Mouse (Mus musculus): Measurements from ENCODE around the gene Anks3. TPM values are rescaled to one million over a fixed set of nuclear protein-coding genes. Genes with fewer than 3 reads are reported as not detected.

Gene Anks3
- polyA plus RNA-seq, 1 experiment from 2014 or later = 18.0 TPM

GRCm38 (mm10) chr16:5008076-5008475 lies 44.1 kb upstream of the Anks3 start:
- WGBS = 45% methylated on average over 12 of the region's 12 CpGs
- H3K27me3 ChIP-seq (replicated peaks; ENCODE audit: control insufficient read depth, insufficient read depth, low read length) = no peaks in the 10 kb centered on the region
- peak overlapping the region; percentile 46 for H3K9ac ChIP-seq (ENCODE audit: low read depth, low read length)
- peak overlapping the region; percentile 83 for H3K27ac ChIP-seq (ENCODE audit: low read depth, low read length)
- no peaks in the 10 kb centered on the region for H3K4me1 ChIP-seq (replicated peaks; ENCODE audit: control insufficient read depth, insufficient read depth, low read length)
- peak overlapping the region; percentile 68 for H3K4me2 ChIP-seq (replicated peaks; ENCODE audit: low read depth)
- no peaks in the 10 kb centered on the region for H3K9me3 ChIP-seq (ENCODE audit: control insufficient read depth)
- peak overlapping the region; percentile 40 for H3K4me3 ChIP-seq (ENCODE audit: low read depth, low read length)
- peaks cover 13% of the 10 kb centered on the region; the same call in 1 of the 2 replicates for H3K36me3 ChIP-seq (ENCODE audit: control insufficient read depth, insufficient read depth)
- TF ChIP-seq CTCF (IDR thresholded peaks at IDR 0.05; ENCODE audit: low read depth) = peak; percentile 34
- no peak for ATAC-seq

DNA sequence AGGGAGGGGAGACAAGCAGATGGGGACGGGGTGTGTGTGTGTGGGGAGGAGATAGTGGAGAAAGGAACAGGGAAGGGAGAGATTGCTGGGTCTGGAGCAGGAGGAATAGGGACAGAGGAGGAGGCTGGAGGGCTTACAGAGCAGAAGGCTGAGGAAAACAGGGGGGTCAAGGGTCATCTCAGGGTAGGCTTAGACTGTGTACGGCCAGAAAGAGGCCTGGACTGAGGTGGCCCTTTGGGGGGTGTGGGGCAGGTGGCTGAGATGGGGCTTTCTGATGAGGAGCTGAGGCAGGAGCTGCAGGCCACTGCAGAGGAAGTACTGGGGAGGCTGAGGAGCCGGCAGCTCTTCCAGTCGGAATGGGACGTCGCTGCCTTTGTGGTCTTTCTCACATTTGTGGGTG lies 43.5 kb upstream of the Anks3 start:
- peak overlapping the region; percentile 46 for H3K9ac ChIP-seq (ENCODE audit: low read depth, low read length)
- H3K36me3 ChIP-seq (ENCODE audit: control insufficient read depth, insufficient read depth) = peaks cover 13% of the 10 kb centered on the region; the same call in 1 of the 2 replicates
- 30% methylated on average over 6 of the region's 6 CpGs for WGBS
- ATAC-seq = peak; percentile 40
- TF ChIP-seq CTCF (IDR thresholded peaks at IDR 0.05; ENCODE audit: low read depth) = no peak
- no peaks in the 10 kb centered on the region for H3K27me3 ChIP-seq (replicated peaks; ENCODE audit: control insufficient read depth, insufficient read depth, low read length)
- H3K9me3 ChIP-seq (ENCODE audit: control insufficient read depth) = no peaks in the 10 kb centered on the region
- peak overlapping the region; percentile 40 for H3K4me3 ChIP-seq (ENCODE audit: low read depth, low read length)
- H3K27ac ChIP-seq (ENCODE audit: low read depth, low read length) = peak overlapping the region; percentile 83
- peak overlapping the region; percentile 68 for H3K4me2 ChIP-seq (replicated peaks; ENCODE audit: low read depth)
- H3K4me1 ChIP-seq (replicated peaks; ENCODE audit: control insufficient read depth, insufficient read depth, low read length) = no peaks in the 10 kb centered on the region

DNA sequence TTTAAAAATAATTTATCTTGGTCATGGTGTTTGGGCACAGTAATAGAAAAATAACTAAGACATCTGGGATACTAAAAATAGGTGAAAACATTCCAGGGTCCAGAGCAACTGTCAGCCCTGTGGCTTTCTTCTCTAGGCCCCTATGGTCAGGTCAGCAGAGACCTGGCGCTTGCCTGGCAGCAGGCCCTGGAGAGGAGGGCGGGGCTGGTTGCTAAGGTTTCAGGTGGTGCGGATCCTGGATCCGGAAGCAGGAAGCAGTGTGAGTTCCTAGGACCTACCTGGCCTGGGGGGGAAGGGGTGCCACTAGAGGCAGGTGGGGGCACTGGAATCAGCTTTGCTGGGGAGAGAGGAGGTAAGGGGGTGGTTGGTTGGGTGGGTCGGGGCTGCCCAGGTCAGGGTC lies 43.1 kb upstream of the Anks3 start, which contains the start of gene Smim22:
Gene Smim22 (plus strand): TSS at position 222 of the 400 bp plus-strand sequence.
- peak within 1 kb of the TSS; percentile 46 for H3K9ac ChIP-seq (ENCODE audit: low read depth, low read length)
- H3K4me1 ChIP-seq (replicated peaks; ENCODE audit: control insufficient read depth, insufficient read depth, low read length) = no peaks in the 10 kb centered on the region
- no peak for TF ChIP-seq CTCF (IDR thresholded peaks at IDR 0.05; ENCODE audit: low read depth)
- no peaks in the 10 kb centered on the region for H3K27me3 ChIP-seq (replicated peaks; ENCODE audit: control insufficient read depth, insufficient read depth, low read length)
- no peaks in the 10 kb centered on the region for H3K9me3 ChIP-seq (ENCODE audit: control insufficient read depth)
- peak within 1 kb of the TSS; percentile 40 for H3K4me3 ChIP-seq (ENCODE audit: low read depth, low read length)
- peak within 1 kb of the TSS; percentile 68 for H3K4me2 ChIP-seq (replicated peaks; ENCODE audit: low read depth)
- H3K36me3 ChIP-seq (ENCODE audit: control insufficient read depth, insufficient read depth) = peaks cover 13% of the 10 kb centered on the region; the same call in 1 of the 2 replicates
- 26% methylated on average over 5 of the region's 5 CpGs for WGBS
- peak within 1 kb of the TSS; percentile 83 for H3K27ac ChIP-seq (ENCODE audit: low read depth, low read length)
- peak; percentile 87 for ATAC-seq

- H3K9me3 ChIP-seq (ENCODE audit: control insufficient read depth) = no peaks in the 10 kb centered on the region
- ATAC-seq = no peak
- no peak overlapping the region for H3K4me3 ChIP-seq (ENCODE audit: low read depth, low read length)
- TF ChIP-seq CTCF (IDR thresholded peaks at IDR 0.05; ENCODE audit: low read depth) = no peak
- H3K27ac ChIP-seq (ENCODE audit: low read depth, low read length) = no peak overlapping the region
- no peaks in the 10 kb centered on the region for H3K36me3 ChIP-seq (ENCODE audit: control insufficient read depth, insufficient read depth)
- H3K9ac ChIP-seq (ENCODE audit: low read depth, low read length) = no peak overlapping the region
- WGBS = 60% methylated on average over 3 of the region's 3 CpGs
- 0 out of 2 replicates have a peak, but pooled peaks cover 6% of the 10 kb centered on the region for H3K4me1 ChIP-seq (replicated peaks; ENCODE audit: control insufficient read depth, insufficient read depth, low read length)
- H3K4me2 ChIP-seq (replicated peaks; ENCODE audit: low read depth) = no peak overlapping the region
- H3K27me3 ChIP-seq (replicated peaks; ENCODE audit: control insufficient read depth, insufficient read depth, low read length) = no peaks in the 10 kb centered on the region
Measured at GRCm38 (mm10) chr16:5000611-5001010, 36.6 kb upstream of the Anks3 start.

GRCm38 (mm10) chr16:4998984-4999383 lies 35.0 kb upstream of the Anks3 start:
- 8% methylated on average over 1 of the region's 1 CpGs for WGBS
- no peak for TF ChIP-seq CTCF (IDR thresholded peaks at IDR 0.05; ENCODE audit: low read depth)
- no peak for ATAC-seq
- H3K27me3 ChIP-seq (replicated peaks; ENCODE audit: control insufficient read depth, insufficient read depth, low read length) = no peaks in the 10 kb centered on the region
- no peak overlapping the region for H3K9ac ChIP-seq (ENCODE audit: low read depth, low read length)
- H3K36me3 ChIP-seq (ENCODE audit: control insufficient read depth, insufficient read depth) = no peaks in the 10 kb centered on the region
- no peaks in the 10 kb centered on the region for H3K9me3 ChIP-seq (ENCODE audit: control insufficient read depth)
- 0 out of 2 replicates have a peak, but pooled peaks cover 6% of the 10 kb centered on the region for H3K4me1 ChIP-seq (replicated peaks; ENCODE audit: control insufficient read depth, insufficient read depth, low read length)
- H3K4me2 ChIP-seq (replicated peaks; ENCODE audit: low read depth) = no peak overlapping the region
- no peak overlapping the region for H3K4me3 ChIP-seq (ENCODE audit: low read depth, low read length)
- H3K27ac ChIP-seq (ENCODE audit: low read depth, low read length) = no peak overlapping the region

- ATAC-seq = no peak
- WGBS = 20% methylated on average over 2 of the region's 3 CpGs
Measured at GRCm38 (mm10) chr16:4997553-4997952, 33.5 kb upstream of the Anks3 start, which contains the start of gene Sept12. Gene Sept12, minus strand, starts transcription at chr16:4997852.

More at GRCm38 (mm10) chr16:4997553-4997952, 33.5 kb upstream of the Anks3 start, which contains the start of gene Sept12:
- Histone ChIP-seq H3K9me3 (ENCODE audit: control insufficient read depth) (no peaks in the 10 kb centered on the region), H3K4me2 (replicated peaks; ENCODE audit: low read depth) (no peak within 1 kb of the TSS), H3K27me3 (replicated peaks; ENCODE audit: control insufficient read depth, insufficient read depth, low read length) (no peaks in the 10 kb centered on the region), H3K4me1 (replicated peaks; ENCODE audit: control insufficient read depth, insufficient read depth, low read length) (0 out of 2 replicates have a peak, but pooled peaks cover 6% of the 10 kb centered on the region), H3K36me3 (ENCODE audit: control insufficient read depth, insufficient read depth) (no peaks in the 10 kb centered on the region), H3K27ac (ENCODE audit: low read depth, low read length) (no peak within 1 kb of the TSS), H3K4me3 (ENCODE audit: low read depth, low read length) (no peak within 1 kb of the TSS), H3K9ac (ENCODE audit: low read depth, low read length) (no peak within 1 kb of the TSS)
- TF ChIP-seq CTCF (IDR thresholded peaks at IDR 0.05; ENCODE audit: low read depth) = no peak
